Mouse (Mus musculus) naive thymus-derived CD4-positive, alpha-beta T cell, adult 2 months (primary cell): Measurements from ENCODE around the gene Acad12.
"Not testable (repeated sequence)": the region's sequence is repeated elsewhere in the genome, so short reads cannot be mapped to it uniquely, and the experiment has no call there.

ENCODE experiments used
- DNase-seq: peaks from one replicate; pipeline ENCODE4 v3.0.0-alpha.2; 2011; ENCODE audit warnings: low read depth

The Acad12 gene

DNA sequence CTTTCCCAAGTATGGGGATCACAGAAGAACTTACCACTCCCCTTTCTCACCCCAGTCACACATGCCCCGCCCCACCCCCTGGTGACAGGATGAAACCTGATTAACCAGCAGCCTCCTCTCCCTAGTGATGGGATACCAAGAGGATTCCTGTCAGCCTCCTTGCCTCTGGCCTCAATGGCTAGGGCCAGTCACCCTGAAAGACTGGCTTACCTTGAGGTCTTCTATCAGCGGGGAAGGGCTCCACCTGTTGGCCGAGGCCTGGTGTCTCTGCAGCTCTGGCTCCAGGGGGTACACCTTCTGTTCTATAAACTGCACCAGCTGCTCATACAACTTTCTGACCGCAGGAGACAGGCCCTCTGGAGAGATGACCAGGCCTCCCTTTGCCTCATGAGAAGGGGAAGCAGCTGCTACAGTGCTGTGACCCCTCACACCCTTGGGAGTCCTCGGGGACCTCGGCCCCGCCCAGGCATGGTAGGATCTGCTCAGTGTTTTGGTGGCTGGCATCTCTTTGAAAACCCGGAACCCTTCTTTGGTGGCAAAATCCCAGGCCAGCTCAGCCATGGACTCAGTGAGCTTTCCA is 9.1 kb downstream of the Acad12 start:
- DNase-seq: not testable (repeated sequence)

- DNase-seq: peak; percentile 86
Observed at GRCm38 (mm10) chr5:121606151-121606550, 12.6 kb downstream of the Acad12 start.

DNA sequence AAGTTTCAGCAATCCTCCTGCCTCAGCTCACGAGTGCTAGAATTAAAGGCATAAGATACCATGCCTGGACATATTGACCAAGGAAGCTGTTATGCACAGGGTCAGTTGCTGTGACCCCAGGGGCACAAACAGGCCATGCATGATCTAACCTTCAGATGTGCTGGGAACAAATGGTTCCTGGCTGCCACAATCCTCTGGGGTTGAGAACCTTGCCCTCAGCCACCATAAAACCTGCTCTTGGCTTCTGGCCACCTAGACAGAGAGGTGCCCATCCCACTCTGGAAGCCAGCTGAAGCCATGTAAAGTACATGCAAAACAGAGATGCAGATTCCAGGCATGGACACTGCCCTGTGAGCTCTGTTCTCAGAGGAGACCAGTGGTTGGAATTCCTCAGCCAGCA is 14.9 kb downstream of the Acad12 start:
- not testable (repeated sequence) for DNase-seq

DNA sequence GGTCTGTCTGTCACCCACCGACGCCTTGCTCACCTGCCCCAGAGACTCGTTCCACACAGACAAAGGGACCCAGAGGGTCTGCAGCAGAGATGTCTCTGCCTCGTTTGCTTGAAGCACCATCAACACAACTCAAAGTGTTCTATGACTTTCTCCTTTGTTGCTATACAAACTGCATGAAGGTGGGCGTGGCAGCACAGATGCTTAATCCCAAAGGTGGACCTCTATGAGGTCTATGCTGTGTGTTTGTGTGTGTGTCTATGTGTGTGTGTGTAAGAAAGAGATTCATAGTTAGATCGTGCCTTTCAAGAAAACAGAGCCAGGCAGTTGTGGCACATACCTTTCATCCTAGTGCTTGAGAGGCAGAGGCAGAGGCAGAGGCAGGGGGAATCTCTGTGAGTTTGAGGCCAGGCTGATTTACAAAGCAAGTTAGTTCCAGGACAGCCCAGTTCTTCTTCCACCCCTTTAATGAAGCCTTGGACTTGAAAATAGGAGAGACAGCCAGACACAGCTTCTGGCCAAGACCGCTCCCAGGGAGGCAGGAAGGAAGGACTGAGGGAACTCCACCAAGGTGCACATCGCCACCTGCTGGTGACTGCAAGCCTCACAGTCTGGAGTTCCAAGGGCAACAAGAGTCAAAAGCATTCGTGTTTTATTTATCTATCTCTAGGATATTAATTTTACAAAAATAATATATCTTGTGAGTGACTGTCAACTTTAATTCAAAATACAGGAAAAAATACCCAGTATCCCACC is 17.0 kb downstream of the Acad12 start:
- DNase-seq: peak; percentile 90

GRCm38 (mm10) chr5:121598871-121599610 is 19.7 kb downstream of the Acad12 start:
- no peak for DNase-seq

- no peak for DNase-seq
Observed at GRCm38 (mm10) chr5:121597991-121598537, 20.7 kb downstream of the Acad12 start.

DNA sequence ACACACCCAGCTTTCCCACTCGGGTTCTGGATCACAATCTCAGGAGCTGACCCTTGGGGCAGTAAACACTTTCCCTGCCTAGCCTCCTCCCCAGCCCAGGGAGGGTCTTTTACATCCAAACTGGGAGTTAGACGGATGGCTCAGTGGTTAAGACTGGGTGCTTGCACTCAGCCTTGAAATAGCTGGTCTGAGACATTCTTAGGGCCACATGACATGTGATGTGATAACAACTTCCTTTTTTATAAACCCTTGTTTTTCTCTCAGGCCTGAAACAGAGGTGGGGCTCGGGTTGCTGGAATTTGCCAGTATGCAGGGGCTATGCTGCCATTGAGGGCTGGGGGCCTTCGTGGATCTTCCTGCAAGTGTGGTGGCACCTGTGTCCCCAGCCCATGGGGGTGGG is 21.4 kb downstream of the Acad12 start:
- no peak for DNase-seq

DNA sequence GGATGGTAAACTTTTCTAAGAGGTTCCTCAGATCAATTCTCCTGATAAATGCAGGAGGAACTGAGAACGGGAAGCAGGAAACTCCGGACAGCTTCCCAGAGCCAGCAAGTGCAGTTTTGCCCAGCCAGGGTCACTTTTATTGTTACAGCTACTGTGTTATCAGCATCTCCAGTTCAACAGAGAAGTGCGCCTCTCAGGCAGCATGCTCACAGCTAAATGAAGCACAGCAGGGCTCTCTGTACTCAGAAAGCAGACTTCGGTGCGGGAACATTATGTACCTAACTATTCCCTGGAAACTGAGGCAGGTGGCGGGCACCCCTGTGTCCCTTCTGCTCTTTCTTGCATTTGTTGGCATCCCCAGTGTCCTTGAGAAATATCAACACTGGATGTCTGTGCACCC is 22.5 kb downstream of the Acad12 start:
- DNase-seq: no peak

- no peak for DNase-seq
Observed at GRCm38 (mm10) chr5:121595758-121596157, 23.0 kb downstream of the Acad12 start.

GRCm38 (mm10) chr5:121594714-121595313 is 23.9 kb downstream of the Acad12 start:
- DNase-seq: no peak

DNA sequence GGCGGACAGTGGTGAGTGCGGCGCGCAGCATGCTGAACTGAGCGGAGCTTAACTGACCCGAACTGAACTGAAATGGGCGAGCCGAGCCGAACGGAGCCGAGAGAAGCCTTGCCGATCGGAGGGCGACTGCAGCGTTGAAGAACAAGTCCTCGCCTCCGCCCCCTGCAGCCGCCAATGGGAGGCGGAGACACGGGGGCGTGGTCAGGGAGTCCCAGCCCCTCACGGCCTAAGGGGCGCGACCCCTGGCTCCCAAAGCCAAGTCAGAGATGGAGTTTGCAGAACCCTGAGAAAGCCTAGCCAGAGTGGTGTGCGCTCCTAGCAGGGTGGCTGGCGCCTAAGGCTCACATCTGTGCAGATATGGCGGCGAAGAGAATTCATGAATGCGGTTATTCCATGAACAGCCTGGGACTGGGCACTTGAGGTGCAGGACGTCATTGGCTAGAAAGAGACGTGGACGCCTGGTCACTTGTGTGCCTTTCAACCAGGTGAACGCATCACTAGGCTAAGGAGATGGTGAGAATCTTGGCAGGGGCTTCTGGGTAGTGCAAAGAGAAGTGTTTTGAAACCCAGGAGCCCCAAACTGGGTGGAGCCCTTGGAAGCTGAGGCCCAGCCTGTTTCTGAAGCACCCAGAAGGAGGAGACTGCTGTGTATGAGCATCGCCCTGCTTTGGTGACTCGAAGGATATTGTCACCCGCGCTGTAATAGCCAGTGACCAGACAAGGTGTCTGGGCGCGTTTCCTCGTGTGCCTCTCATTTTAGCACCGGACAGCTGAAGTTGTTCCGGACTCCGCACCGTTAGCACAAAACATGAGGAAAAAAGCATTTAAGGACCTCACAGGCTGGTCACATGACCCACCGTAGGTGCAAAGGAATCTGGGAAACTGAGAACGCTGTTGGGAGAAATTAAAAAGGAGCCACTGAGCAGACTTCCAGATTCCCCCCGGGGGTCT is 25.0 kb downstream of the Acad12 start, which contains the start of gene Aldh2:
Gene Aldh2 (minus strand): TSS at position 374 of the 951 bp plus-strand sequence.
- peak; percentile 79 for DNase-seq

GRCm38 (mm10) chr5:121592816-121593407 is 25.8 kb downstream of the Acad12 start:
- DNase-seq: peak; percentile 21

GRCm38 (mm10) chr5:121592064-121592815 is 26.5 kb downstream of the Acad12 start:
- no peak for DNase-seq

GRCm38 (mm10) chr5:121591417-121592063 is 27.2 kb downstream of the Acad12 start:
- DNase-seq: peak; percentile 19

DNA sequence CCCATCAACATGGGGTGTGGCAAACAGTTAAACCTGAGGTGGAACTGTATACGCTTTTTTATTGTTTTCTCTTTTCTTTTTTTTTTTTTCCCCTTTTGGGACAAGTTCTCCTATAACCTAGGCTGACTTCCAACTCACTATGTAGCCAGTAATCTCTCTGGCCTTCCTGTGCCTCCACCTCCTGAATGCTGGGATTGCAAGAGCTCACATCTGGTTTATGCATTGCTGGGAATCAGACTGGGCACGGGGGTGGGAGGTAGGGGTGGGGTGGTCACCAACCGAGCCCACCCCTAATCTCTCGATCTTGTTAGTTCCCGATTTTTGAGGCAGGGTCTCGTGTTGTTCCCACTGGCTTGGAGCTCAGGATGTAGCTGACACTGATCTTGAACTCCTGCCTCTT is 28.8 kb downstream of the Acad12 start:
- no peak for DNase-seq

GRCm38 (mm10) chr5:121586400-121587039 is 32.2 kb downstream of the Acad12 start:
- peak; percentile 59 for DNase-seq

DNA sequence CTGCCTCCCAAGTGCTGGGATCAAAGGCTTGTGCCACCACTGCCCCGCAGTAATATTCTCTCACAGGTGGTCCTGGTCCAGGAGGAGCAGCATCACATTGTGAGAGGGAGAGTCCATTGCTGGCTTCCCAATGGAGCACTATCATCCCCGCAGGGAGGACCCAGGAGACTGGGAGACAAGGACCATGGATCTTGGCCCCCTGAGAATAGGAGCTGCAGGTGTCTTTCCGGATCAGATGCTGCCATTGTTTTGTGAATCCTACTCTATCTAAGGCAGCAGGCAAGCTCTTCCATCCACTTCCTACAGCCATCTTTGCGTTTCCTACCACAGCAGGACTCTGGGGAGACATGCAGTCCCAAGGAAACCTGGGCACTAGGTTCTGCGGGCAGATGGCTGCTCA is 33.0 kb downstream of the Acad12 start:
- no peak for DNase-seq

DNA sequence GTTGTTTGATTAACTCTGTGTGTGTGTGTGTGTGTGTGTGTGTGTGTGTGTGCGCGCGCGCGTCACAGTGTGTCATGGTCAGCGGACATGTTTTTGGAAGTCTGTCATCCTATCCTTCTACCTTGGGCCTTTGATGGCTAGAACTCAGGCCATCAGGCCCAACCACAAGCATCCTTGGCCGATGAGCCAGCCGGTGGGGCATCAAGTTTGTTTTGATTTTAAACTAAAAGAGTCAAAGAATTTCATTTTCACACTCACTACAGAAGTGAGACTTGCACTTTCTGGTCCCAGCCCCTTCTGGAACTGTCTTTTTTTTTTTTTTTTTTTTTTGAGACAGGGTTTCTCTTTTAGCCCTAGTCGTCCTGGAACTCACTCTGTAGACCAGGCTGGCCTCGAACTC is 33.7 kb downstream of the Acad12 start:
- DNase-seq: no peak
